Mouse (Mus musculus): ENCODE measurements around the gene Prdm11. TPM values are rescaled to one million over a fixed set of nuclear protein-coding genes. Genes with fewer than 3 reads are reported as not detected.

Prdm11 gene
- 8.0 and 14.7 TPM in 2 replicates for polyA plus RNA-seq (2012; ENCODE audit: low replicate concordance)

GRCm38 (mm10) chr2:93045818-93046508 lies at the start of gene Prdm11:
Gene Prdm11, minus strand, starts transcription at chr2:93046167.

Other genes starting within 250 kb of the Prdm11 start
- gene Syt13, start 131.1 kb downstream of the Prdm11 start, polyA plus RNA-seq (2012; ENCODE audit: low replicate concordance) = 0.14 and 0.22 TPM in 2 replicates
- gene Trp53i11, start 141.4 kb upstream of the Prdm11 start, polyA plus RNA-seq (2012; ENCODE audit: low replicate concordance) = 50.8 and 62.8 TPM in 2 replicates